Mouse (Mus musculus): ENCODE results near the gene Tmem52b. TPM values are rescaled to one million over a fixed set of nuclear protein-coding genes. Genes with fewer than 3 reads are reported as not detected.
A peak's percentile ranks its signal among the peaks of the same experiment; 100 is the strongest.
"Not testable (repeated sequence)": the region's sequence is repeated elsewhere in the genome, so short reads cannot be mapped to it uniquely, and the experiment has no call there.

The Tmem52b gene
- total RNA-seq (2021), result not detected
- long read RNA-seq, experiment 1, result 0 reads
- long read RNA-seq, experiment 2, transcript Tmem52b-201 (5 exons, 2,877 nt), result major isoform, 25 of 33 reads
- long read RNA-seq, experiment 2, partial matches to known transcripts, result 0 of 33 reads
- long read RNA-seq, experiment 2, other reads (novel, unspliced or antisense), result 4 of 33 reads

- no peak for DNase-seq
Observed at GRCm38 (mm10) chr6:129512367-129512766, at the start of gene Tmem52b. TSS of gene Tmem52b (plus strand) at chr6:129512555.

DNA sequence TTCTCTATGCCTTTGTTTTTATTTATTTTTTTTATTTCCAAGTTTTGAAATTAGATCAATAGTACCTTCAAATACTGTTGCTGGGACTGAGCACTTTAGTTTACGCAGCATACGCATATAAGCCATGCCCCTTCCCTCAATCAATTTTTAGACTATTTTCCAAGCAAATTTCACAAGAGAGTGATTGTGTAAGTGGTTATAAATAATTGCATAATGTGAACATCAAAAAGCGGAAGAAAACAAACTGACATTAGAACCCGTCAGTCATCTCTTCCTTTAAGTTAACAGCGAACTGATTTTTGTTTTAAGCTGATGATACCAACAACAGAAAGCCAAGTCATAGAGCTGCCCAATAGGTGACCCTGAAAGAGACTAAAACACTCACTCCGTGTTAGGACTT is 41.0 kb upstream of the Tmem52b start:
- no peak for DNase-seq

DNA sequence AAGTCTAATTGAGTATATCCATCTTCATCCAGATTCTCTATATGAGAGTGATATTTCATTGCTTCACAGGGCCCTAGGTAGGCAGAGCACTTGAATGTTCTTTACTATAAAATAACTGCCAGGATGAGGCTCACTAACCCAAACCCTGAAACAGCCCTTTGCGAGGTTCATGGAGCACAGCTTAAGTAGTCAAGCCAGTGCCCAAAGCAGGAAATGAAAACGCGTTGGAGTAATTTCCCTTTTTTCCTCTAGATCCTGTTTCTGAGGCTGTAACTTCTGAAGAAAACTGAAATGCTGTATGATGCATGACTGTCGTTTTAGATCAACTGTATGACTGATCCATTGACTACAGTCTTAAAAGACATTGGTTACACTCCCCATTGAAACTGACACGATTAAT is 39.7 kb upstream of the Tmem52b start:
- DNase-seq, result no peak

GRCm38 (mm10) chr6:129476404-129477126 is 35.8 kb upstream of the Tmem52b start:
- DNase-seq, result peak; percentile 23

- DNase-seq, result no peak
Observed at GRCm38 (mm10) chr6:129480089-129480958, 32.0 kb upstream of the Tmem52b start.

- no peak for DNase-seq
Observed at GRCm38 (mm10) chr6:129494924-129495323, 17.4 kb upstream of the Tmem52b start.

DNA sequence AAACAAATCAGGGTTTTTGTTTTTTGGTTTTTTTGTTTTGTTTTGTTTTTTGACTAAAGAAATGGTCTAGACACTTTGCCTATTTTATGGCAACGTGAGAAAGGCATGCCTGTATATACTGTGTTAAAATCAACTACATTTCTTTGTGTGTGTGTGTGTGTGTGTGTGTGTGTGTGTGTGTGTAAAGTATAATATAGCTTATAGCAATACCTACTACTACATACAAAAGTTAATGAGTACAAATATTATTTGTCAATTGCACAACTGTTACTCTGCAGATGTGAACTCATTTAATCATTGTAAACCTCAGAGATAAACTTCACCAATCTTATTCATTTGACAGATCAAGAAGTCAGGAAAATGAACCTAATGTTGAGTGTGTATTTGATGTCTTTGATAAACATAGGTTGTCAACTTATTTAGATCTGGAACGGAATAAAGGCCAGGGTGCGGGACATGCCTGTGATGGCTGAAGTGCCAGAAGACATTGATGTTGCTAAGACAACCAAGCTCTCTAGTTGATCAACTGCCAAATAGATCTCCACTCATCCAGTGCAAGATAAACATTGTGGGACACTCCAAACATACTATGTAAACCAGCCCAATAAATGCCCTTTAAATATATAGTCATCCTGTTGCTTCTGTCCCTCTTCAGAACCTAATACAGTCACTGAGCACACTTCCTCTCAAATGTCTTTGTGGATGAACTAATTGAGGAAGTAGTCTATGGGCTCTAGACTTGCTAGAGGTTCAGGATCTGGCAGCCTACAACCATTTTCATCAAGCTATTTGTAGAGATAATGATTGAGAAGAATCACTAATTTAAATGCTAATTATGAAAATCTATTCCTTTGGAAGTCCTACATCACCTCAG is 14.8 kb upstream of the Tmem52b start:
- no peak for DNase-seq

DNA sequence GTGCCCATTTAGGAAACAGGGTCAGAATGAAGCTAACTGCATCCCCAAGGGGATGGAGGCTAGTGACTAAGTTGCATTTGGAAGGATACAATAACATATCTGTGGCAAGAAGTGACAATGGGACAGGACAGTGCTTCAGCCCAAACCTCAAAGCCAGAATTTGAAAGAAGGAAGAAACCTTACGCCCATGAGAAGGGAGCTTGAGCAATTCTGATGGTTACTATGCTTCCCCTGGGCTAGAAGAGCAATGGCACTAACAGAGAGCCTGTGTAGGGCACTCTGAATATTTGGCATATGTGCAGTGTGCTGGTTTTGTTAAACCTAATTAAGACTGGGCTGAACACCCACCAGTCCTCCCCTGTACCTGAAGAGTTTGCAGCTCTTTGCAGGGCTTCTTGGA is 12.8 kb upstream of the Tmem52b start:
- DNase-seq, result not testable (repeated sequence)

DNA sequence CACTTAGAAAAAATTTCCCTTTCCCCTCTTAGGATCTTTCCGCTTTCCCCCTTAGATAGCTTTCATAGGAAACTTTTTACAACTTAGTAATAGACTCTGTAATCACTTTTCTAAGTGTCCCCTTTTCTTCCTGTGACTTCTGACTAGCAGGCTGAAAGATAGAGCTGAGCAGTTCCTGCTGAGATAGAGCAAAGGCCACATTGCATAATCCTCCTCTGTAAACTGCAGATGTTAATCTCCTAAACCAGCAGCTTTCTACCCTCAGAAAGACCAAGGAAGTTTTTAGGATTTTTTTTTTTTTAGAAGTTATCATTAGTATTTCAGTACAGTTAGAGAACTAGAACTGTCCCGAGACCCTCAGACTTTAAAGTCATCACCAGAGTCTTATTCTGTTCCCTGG is 8.9 kb upstream of the Tmem52b start:
- DNase-seq, result no peak

- no peak for DNase-seq
Observed at GRCm38 (mm10) chr6:129507024-129507423, 5.3 kb upstream of the Tmem52b start, which contains the start of gene Olr1. TSS of gene Olr1 (minus strand) at chr6:129507165.

GRCm38 (mm10) chr6:129510120-129510911 is 2.0 kb upstream of the Tmem52b start:
- DNase-seq, result no peak

DNA sequence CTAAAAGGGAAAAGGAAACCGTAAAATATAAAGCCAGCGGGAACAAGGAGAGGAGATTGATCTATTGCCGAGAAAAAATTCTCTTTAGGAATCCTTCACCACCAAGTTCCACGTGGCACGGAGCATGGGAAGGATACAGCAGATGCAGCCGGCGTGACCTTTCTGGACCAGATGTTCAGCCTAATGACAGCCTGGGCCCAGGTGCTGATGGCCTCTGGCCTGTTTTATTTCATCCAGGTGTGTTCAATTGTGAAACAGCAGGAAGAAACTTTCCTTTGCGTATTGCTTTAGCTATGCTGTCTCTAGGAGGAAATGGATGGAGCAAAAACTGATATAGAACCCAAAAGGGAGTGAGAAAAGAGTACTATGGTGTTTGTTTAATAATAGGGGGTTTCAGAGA is 513 bp downstream of the Tmem52b start:
- DNase-seq, result no peak

- DNase-seq, result no peak
Observed at GRCm38 (mm10) chr6:129513409-129513808, 1.1 kb downstream of the Tmem52b start.

DNA sequence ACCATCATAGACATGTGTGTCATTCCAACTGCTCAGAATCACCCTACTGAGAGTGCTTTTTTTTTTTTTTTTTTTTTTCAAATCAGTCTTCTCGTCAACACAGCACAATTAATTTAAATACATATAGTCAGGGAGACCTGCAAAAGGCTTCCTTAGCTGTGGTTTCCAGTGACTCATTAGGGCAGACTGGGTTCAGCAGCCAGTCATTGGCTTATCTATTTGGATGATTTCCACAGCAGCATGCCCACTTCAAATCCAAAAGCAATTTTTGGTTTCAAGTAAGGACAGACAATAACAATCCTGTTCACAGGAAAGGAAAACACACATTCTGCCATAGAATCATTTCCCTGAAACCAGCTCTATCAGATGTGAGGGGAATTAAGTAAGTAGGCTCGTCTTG is 2.0 kb downstream of the Tmem52b start:
- DNase-seq, result no peak

GRCm38 (mm10) chr6:129515068-129515467 is 2.7 kb downstream of the Tmem52b start:
- no peak for DNase-seq

- DNase-seq, result no peak
Observed at GRCm38 (mm10) chr6:129516388-129516787, 4.0 kb downstream of the Tmem52b start.

- peak; percentile 31 for DNase-seq
Observed at GRCm38 (mm10) chr6:129517752-129518408, 5.5 kb downstream of the Tmem52b start.

DNA sequence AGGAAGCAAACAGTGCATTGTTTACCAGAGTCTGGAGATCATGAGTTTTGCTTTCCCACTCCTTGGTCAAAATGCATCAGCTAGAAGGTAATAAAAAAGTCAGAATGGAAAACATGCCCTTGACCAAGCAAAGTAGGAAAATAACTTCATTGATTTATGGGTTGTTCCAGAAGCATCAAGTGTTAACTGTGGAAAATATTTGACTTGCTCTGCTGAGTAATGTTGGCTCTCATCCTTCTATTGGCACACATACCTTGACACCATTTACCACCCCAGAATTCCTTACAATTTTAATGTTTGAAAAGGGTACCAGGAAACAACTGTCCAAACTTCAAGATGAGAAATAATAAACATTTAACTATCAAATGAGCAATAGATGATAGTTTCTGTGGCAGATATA is 13.7 kb downstream of the Tmem52b start:
- DNase-seq, result no peak

GRCm38 (mm10) chr6:129527416-129527815 is 15.1 kb downstream of the Tmem52b start:
- no peak for DNase-seq

- DNase-seq, result no peak
Observed at GRCm38 (mm10) chr6:129529605-129530004, 17.2 kb downstream of the Tmem52b start.

- DNase-seq, result no peak
Observed at GRCm38 (mm10) chr6:129530261-129530660, 17.9 kb downstream of the Tmem52b start.
